Mouse (Mus musculus) macrophage (primary cell): Measurements from ENCODE around the gene Btbd7. TPM values are rescaled to one million over a fixed set of nuclear protein-coding genes. Genes with fewer than 3 reads are reported as not detected.
A peak's percentile ranks its signal among the peaks of the same experiment; 100 is the strongest.

ENCODE experiments used
- H3K27ac ChIP-seq: fragments of 350-480 bp; formaldehyde crosslinking; 2 replicates; pipeline ENCODE4 v1.9.0; 2021
- H3K36me3 ChIP-seq: fragments of 350-480 bp; formaldehyde crosslinking; 2 replicates; pipeline ENCODE4 v1.9.0; 2021; ENCODE audit errors: inconsistent target
- H3K4me3 ChIP-seq: fragments of 350-480 bp; formaldehyde crosslinking; 2 replicates; pipeline ENCODE4 v1.9.0; 2021; ENCODE audit errors: inconsistent target
- H3K79me2 ChIP-seq: fragments of 350-480 bp; formaldehyde crosslinking; 2 replicates; pipeline ENCODE4 v1.9.0; 2021; ENCODE audit errors: inconsistent target
- WGBS: methylation state at CpG from one replicate; pipeline ENCODE4 v1.1.7; 2026; ENCODE audit warnings: inconsistent platforms; ENCODE audit not compliant: missing documents; 5-methylcytosine and 5-hydroxymethylcytosine counted together
- polyA plus RNA-seq: library from polyadenylated mRNA; stranded (reverse); fragments of 250-400 nt; gene quantifications from 3 replicates; pipeline ENCODE4 v1.2.4, GENCODE M21; 2018; ENCODE audit warnings: inconsistent platforms
- total RNA-seq, 78 experiments: library from RNA; depleted of rRNA; stranded (reverse); fragments of 250-400 nt; gene quantifications; 1 replicate in 9 of 78; 2 replicates in 24 of 78; 3 replicates in 43 of 78; 4 replicates in 2 of 78; pipeline ENCODE4 v1.2.4; 2018; ENCODE audit warnings: inconsistent platforms in 56 of 78

The Btbd7 gene
- 100 to 1,000 TPM in 3 of 26 experiments, 10 to 100 TPM in 23; 38.9 to 141 (median 71.8) TPM for total RNA-seq (2018; cell fraction: chromatin; rRNA removed)
- total RNA-seq (2018; cell fraction: cytosol; rRNA removed) = 10 to 100 TPM; 13.2 to 24.0 (median 18.3) TPM
- 100 to 1,000 TPM in 2 of 26 experiments, 10 to 100 TPM in 24; 37.0 to 141 (median 60.6) TPM for total RNA-seq (2018; cell fraction: nucleus; rRNA removed)
- polyA plus RNA-seq = 8.2 to 12.0 TPM (median 9.3 TPM) in 3 replicates

- Histone ChIP-seq H3K27ac (peak within 1 kb of the TSS; percentile 31), H3K79me2 (peaks cover 44% of the 10 kb centered on the region), H3K4me3 (peak within 1 kb of the TSS; percentile 76), H3K36me3 (no peaks in the 10 kb centered on the region)
- under 1% methylated on average over 81 of the region's 95 CpGs for WGBS
Measured at GRCm38 (mm10) chr12:102878031-102878823, at the start of gene Btbd7. Btbd7 (minus strand) TSS chr12:102878471.

GRCm38 (mm10) chr12:102916073-102916472 lies 37.8 kb upstream of the Btbd7 start:
- H3K27ac ChIP-seq = no peak overlapping the region
- H3K4me3 ChIP-seq = no peak overlapping the region
- WGBS = 18% methylated on average over 2 of the region's 2 CpGs
- H3K36me3 ChIP-seq = no peaks in the 10 kb centered on the region
- no peaks in the 10 kb centered on the region for H3K79me2 ChIP-seq

- Histone ChIP-seq H3K27ac (no peak overlapping the region), H3K79me2 (no peaks in the 10 kb centered on the region), H3K4me3 (no peak overlapping the region), H3K36me3 (no peaks in the 10 kb centered on the region)
- WGBS = 76% methylated on average over 3 of the region's 3 CpGs
Measured at GRCm38 (mm10) chr12:102908191-102908590, 29.9 kb upstream of the Btbd7 start.

- 91% methylated on average over 17 of the region's 17 CpGs for WGBS
- H3K4me3 ChIP-seq = no peak within 1 kb of the TSS
- no peaks in the 10 kb centered on the region for H3K36me3 ChIP-seq
- no peak within 1 kb of the TSS for H3K27ac ChIP-seq
- H3K79me2 ChIP-seq = no peaks in the 10 kb centered on the region
Measured at GRCm38 (mm10) chr12:102899091-102899490, 20.8 kb upstream of the Btbd7 start, which contains the start of gene Cox8c. Cox8c (plus strand) TSS chr12:102899316.

DNA sequence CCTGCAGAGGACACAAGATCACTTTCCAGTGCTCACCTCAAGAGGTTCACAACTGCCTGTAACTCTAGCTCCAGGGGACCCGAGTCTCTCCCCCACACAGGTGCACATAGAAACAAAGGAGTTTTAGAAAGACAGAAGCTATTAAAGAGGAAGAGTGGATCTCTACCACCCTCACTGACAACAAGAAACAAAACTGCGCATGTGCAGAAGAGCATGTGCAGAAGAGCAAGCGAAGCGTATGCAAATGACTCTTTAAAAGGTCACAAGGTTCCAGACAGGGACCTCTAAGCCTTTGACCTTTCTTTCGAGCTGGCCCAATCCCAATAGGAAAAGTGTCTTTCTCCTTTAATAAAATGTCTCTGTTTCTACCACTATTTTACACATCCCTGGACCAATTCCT lies 10.3 kb upstream of the Btbd7 start:
- 90% methylated on average over 5 of the region's 5 CpGs for WGBS
- H3K79me2 ChIP-seq = no peaks in the 10 kb centered on the region
- no peak overlapping the region for H3K27ac ChIP-seq
- H3K36me3 ChIP-seq = no peaks in the 10 kb centered on the region
- no peak overlapping the region for H3K4me3 ChIP-seq

GRCm38 (mm10) chr12:102887366-102887765 lies 9.1 kb upstream of the Btbd7 start:
- 87% methylated on average over 10 of the region's 10 CpGs for WGBS
- H3K4me3 ChIP-seq = no peak overlapping the region
- H3K36me3 ChIP-seq = no peaks in the 10 kb centered on the region
- no peaks in the 10 kb centered on the region for H3K79me2 ChIP-seq
- no peak overlapping the region for H3K27ac ChIP-seq

DNA sequence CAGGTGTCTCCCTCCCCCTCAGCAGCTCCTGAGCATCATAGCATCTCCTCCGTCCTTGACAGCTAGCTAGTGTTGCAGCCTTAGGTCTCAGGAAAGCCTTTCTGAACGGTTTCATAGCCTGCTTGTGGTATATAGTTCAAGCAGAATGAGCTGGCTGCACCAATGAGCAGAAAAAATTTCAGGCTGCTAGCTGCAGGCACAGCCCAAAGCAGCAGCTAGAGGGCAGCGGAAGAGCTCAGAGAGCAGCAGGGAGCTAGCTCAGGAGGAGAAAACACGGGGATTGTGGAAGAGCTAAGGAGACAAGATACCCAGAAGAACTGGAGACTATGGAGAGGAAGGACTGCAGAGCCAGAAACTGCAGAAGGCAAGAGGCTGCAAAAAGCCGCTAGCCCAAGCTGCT lies 7.5 kb upstream of the Btbd7 start:
- H3K36me3 ChIP-seq = no peaks in the 10 kb centered on the region
- 32% methylated on average over 5 of the region's 5 CpGs for WGBS

DNA sequence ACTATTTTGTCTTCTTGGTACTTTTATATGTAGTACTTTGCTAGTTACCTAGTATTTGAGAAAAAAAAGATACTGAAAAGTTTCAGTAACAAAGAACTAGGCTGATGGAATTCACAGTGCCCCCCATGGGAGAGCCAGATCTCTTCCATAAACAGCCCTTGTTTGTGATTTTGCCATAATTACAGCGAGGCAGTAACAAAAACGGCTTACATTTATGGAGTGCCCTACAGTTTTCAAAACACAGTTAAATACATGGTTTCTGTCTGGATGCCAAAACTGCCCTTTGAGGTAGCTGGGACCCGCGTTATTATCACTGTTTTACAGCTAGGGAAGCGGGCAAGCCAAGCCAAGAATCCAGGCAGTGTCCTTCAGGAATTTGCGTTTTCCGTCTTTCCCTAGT lies 630 bp upstream of the Btbd7 start:
- Histone ChIP-seq H3K4me3 (peak overlapping the region; percentile 51), H3K79me2 (peaks cover 37% of the 10 kb centered on the region), H3K27ac (peak overlapping the region; percentile 31; the same call in 1 of the 2 replicates), H3K36me3 (no peaks in the 10 kb centered on the region)
- 39% methylated on average over 7 of the region's 7 CpGs for WGBS

More for the DNA sequence above, 7.5 kb upstream of the Btbd7 start:
- Histone ChIP-seq H3K4me3 (no peak overlapping the region), H3K79me2 (no peaks in the 10 kb centered on the region), H3K27ac (no peak overlapping the region)

- peak overlapping the region; percentile 17; the same call in 1 of the 2 replicates for H3K27ac ChIP-seq
- 2% methylated on average over 69 of the region's 70 CpGs for WGBS
- no peaks in the 10 kb centered on the region for H3K36me3 ChIP-seq
- peak overlapping the region; percentile 76 for H3K4me3 ChIP-seq
- H3K79me2 ChIP-seq = peaks cover 51% of the 10 kb centered on the region
Measured at GRCm38 (mm10) chr12:102877301-102878030, 805 bp downstream of the Btbd7 start.

- Histone ChIP-seq H3K4me3 (no peak overlapping the region), H3K79me2 (peaks cover 86% of the 10 kb centered on the region)
- WGBS = 70% methylated on average over 1 of the region's 1 CpGs
Measured at GRCm38 (mm10) chr12:102870527-102870926, 7.7 kb downstream of the Btbd7 start.

GRCm38 (mm10) chr12:102869802-102870201 lies 8.5 kb downstream of the Btbd7 start:
- Histone ChIP-seq H3K4me3 (no peak overlapping the region), H3K36me3 (no peaks in the 10 kb centered on the region)
- WGBS = 100% methylated on average over 2 of the region's 2 CpGs

More at GRCm38 (mm10) chr12:102870527-102870926, 7.7 kb downstream of the Btbd7 start:
- no peaks in the 10 kb centered on the region for H3K36me3 ChIP-seq
- H3K27ac ChIP-seq = no peak overlapping the region

DNA sequence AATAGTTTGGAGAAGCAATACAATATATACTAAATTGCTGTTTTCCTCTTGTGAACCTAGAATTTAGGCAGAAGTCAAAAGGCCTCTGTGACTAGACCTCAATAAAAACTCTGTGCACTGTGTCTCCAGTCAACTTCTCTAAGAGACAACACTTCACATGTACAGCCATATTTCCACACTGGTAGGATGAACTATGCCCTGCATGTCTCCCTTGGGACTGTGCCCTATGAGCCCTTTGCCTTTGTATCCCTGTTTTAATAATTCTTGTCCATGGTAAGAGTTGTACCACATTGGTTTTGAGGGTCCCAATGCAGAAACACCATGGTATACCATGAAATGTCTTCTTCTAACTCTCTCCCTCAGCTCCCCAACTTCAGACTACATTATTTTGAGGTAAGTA lies 17.5 kb downstream of the Btbd7 start:
- Histone ChIP-seq H3K4me3 (no peak overlapping the region), H3K36me3 (no peaks in the 10 kb centered on the region), H3K79me2 (peaks cover 93% of the 10 kb centered on the region), H3K27ac (no peak overlapping the region)

More at GRCm38 (mm10) chr12:102869802-102870201, 8.5 kb downstream of the Btbd7 start:
- Histone ChIP-seq H3K79me2 (peaks cover 86% of the 10 kb centered on the region), H3K27ac (no peak overlapping the region)

DNA sequence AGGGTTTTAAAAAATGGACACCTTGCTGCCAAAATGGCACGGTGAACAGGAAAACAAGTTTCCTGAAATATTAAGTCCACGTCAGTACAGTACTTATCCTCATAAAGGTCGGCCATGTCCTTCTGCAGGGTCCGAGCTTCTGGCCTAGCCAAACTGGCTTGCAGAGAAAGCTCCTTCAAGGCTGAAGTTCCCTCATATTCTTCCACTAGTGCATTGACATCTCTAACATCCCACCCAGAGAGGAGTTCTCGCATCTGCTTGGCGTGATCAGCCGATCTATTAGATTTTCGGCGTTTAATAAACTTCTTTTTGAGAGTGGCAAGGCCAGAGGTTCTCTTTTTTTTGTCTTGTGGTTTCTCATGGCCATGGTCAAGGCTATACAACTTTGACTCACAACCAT lies 40.0 kb downstream of the Btbd7 start:
- H3K79me2 ChIP-seq = peaks cover 21% of the 10 kb centered on the region; the same call in 1 of the 2 replicates
- H3K4me3 ChIP-seq = no peak overlapping the region
- peaks cover 26% of the 10 kb centered on the region for H3K36me3 ChIP-seq
- WGBS = 97% methylated on average over 9 of the region's 9 CpGs
- no peak overlapping the region for H3K27ac ChIP-seq

DNA sequence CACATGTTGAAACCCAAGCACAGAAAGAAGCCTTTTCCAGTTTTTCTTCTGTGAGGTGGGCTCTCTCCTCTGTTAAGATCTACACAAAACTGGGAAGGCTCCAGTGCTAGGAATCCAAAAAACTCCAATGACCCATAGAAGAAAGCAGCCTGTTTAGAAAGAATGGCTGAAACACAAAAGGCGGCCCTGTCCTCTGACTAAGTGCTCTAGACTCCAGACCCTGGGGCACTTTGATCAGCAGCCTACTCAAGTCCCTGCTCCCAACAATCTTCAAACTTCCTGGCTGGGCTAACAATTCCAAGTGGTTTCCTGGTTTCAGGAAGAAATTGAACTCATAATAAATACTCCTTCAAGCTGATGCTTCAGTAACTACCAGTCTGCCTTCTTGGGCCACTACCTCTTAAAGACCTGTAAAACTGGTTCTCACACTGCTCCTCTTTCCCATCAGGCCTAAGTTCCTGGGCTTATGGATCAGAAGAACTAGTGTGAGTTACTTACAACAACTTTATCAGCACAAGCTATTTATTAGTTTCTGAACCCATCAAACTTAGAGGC lies 45.4 kb downstream of the Btbd7 start:
- Histone ChIP-seq H3K4me3 (no peak overlapping the region), H3K36me3 (peaks cover 10% of the 10 kb centered on the region), H3K27ac (no peak overlapping the region), H3K79me2 (no peaks in the 10 kb centered on the region)
- 100% methylated on average over 1 of the region's 1 CpGs for WGBS
